11 mouse cellular contexts compared by ENCODE assay signal in the genomic region with DNA sequence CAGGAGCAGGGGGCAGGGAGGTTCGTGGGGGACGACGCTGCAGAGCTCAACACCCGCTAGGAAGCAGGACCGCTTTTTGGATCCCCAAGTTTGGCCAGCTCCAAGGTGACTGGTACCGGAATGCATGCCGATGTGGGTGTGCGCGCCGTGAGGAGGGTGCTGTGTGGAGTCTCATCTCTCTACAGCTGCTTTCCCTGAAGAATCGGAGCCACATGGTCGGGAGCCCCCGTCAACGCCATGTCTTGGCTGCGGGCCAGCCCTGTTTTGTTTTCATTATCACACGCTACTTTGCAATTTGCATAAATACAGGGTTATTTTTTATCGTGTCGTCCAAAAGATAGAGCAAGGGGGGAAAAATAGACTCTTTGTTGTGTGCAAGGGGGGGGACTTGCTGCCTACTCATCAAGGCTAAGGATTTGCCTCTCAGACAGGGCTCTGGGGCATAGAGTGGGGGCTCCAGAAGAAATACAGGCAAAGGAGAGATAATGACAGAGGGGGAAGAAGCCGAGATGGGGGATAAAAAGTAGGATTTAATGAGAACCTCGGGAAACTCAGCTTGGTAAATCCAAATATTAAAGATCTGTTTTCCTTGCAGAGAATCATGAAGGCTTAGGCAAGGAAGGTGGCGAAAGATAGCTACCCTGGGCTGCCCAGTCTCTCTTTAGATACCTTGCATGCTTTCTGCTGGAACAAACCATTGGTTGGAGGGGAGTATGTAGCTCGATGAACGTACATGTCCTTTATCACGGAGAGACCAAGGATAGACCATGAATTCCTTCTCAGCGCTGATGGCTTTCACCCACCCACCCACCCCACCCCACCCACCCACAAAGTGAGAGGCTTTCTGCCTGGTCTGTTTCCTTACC.
A peak's percentile ranks its signal among the peaks of the same experiment; 100 is the strongest.
DNase-seq lines count a peak whose midpoint lies in the region; ATAC-seq lines count a peak whose summit lies in the region.
"Had no signal": no experiment of that assay in that cellular context is flagged by ENCODE, and none has a peak within 500 bp of the region (broad histone marks: within the 10 kb centered on the region; RNA-seq: fewer than 3 reads in every experiment).

No protein-coding gene starts in this region.

- WGBS in forebrain, embryonic 13.5 days: 41% methylated on average over 25 of the region's 25 CpGs
- WGBS in hindbrain, embryonic 12.5 days: 52% methylated on average over 25 of the region's 25 CpGs
- WGBS in neural tube, embryonic 13.5 days: 35% methylated on average over 25 of the region's 25 CpGs

- peaks cover 6% of the 10 kb centered on the region; the same call in 1 of the 2 replicates for H3K27me3 ChIP-seq in forebrain, embryonic 13.5 days
- no peaks in the 10 kb centered on the region for H3K27me3 ChIP-seq in hindbrain, embryonic 12.5 days
- no peaks in the 10 kb centered on the region for H3K27me3 ChIP-seq in neural tube, embryonic 13.5 days
- H3K27me3 ChIP-seq: embryonic facial prominence, embryonic 12.5 days; liver, embryonic 15.5 days had no signal

- ATAC-seq in forebrain, embryonic 13.5 days: peak; percentile 85
- ATAC-seq in hindbrain, embryonic 12.5 days (ENCODE audit: low FRiP score): peak; percentile 59
- peak; percentile 79 for ATAC-seq in neural tube, embryonic 13.5 days (ENCODE audit: low read depth)

- H3K9me3 ChIP-seq in forebrain, embryonic 13.5 days (replicated peaks): no peaks in the 10 kb centered on the region
- no peaks in the 10 kb centered on the region for H3K9me3 ChIP-seq in hindbrain, embryonic 12.5 days (replicated peaks)
- no peaks in the 10 kb centered on the region for H3K9me3 ChIP-seq in neural tube, embryonic 13.5 days
- H3K9me3 ChIP-seq: embryonic facial prominence, embryonic 12.5 days; liver, embryonic 15.5 days had no signal

- H3K27ac ChIP-seq in forebrain, embryonic 13.5 days: peak overlapping the region; percentile 73
- H3K27ac ChIP-seq in hindbrain, embryonic 12.5 days: peak overlapping the region; percentile 72
- peak overlapping the region; percentile 86 for H3K27ac ChIP-seq in neural tube, embryonic 13.5 days (replicated peaks)
- H3K27ac ChIP-seq: embryonic facial prominence, embryonic 12.5 days; liver, embryonic 15.5 days had no signal

- DNase-seq in layer of hippocampus, postnatal 10 days (ENCODE audit: low spot score in 2 of 2): peak; percentile 26 to 52
- DNase-seq in layer of hippocampus, adult 9-10 months (ENCODE audit: low spot score): no peak
- no peak for DNase-seq in gastrocnemius, adult 18-20 months (ENCODE audit: low spot score)
- DNase-seq in adrenal gland, postnatal 36 days: no peak
- DNase-seq in adipocyte (ENCODE audit: low spot score): no peak
- DNase-seq: adrenal gland, postnatal 14 days had no signal

- H3K4me2 ChIP-seq in forebrain, embryonic 13.5 days: peak overlapping the region; percentile 60
- H3K4me2 ChIP-seq in hindbrain, embryonic 12.5 days (replicated peaks): peak overlapping the region; percentile 36
- H3K4me2 ChIP-seq in neural tube, embryonic 13.5 days: peak overlapping the region; percentile 55
- H3K4me2 ChIP-seq: embryonic facial prominence, embryonic 12.5 days; liver, embryonic 15.5 days had no signal

- no peaks in the 10 kb centered on the region for H3K36me3 ChIP-seq in forebrain, embryonic 13.5 days (ENCODE audit: poor library complexity, severe bottlenecking)
- H3K36me3 ChIP-seq in hindbrain, embryonic 12.5 days: no peaks in the 10 kb centered on the region
- H3K36me3 ChIP-seq in neural tube, embryonic 13.5 days: no peaks in the 10 kb centered on the region
- H3K36me3 ChIP-seq: embryonic facial prominence, embryonic 12.5 days; liver, embryonic 15.5 days had no signal

- peak overlapping the region; percentile 51 for H3K9ac ChIP-seq in forebrain, embryonic 13.5 days
- no peak overlapping the region for H3K9ac ChIP-seq in hindbrain, embryonic 12.5 days
- peak overlapping the region; percentile 64 for H3K9ac ChIP-seq in neural tube, embryonic 13.5 days
- H3K9ac ChIP-seq: embryonic facial prominence, embryonic 12.5 days; liver, embryonic 15.5 days had no signal

- peak overlapping the region; percentile 23 for H3K4me3 ChIP-seq in forebrain, embryonic 13.5 days
- H3K4me3 ChIP-seq in hindbrain, embryonic 12.5 days: peak overlapping the region; percentile 18
- peak overlapping the region; percentile 31 for H3K4me3 ChIP-seq in neural tube, embryonic 13.5 days
- H3K4me3 ChIP-seq: embryonic facial prominence, embryonic 12.5 days; liver, embryonic 15.5 days had no signal

- peaks cover 48% of the 10 kb centered on the region for H3K4me1 ChIP-seq in forebrain, embryonic 13.5 days
- peaks cover 38% of the 10 kb centered on the region for H3K4me1 ChIP-seq in hindbrain, embryonic 12.5 days
- H3K4me1 ChIP-seq in neural tube, embryonic 13.5 days (replicated peaks): peaks cover 50% of the 10 kb centered on the region
- H3K4me1 ChIP-seq: embryonic facial prominence, embryonic 12.5 days; liver, embryonic 15.5 days had no signal

Comparison
In these comparisons a context has a peak if more than half of its experiments do, and no peak if none do; other contexts are left out.
1. DNase-seq: peak in layer of hippocampus, postnatal 10 days (2 of 2); none in layer of hippocampus, adult 9-10 months (single experiment), gastrocnemius, adult 18-20 months (single experiment), adrenal gland, postnatal 36 days (0 of 2) and adipocyte (single experiment).
2. Peak in every context shown above with its lines, with median percentiles within 50 percentile points of each other: ATAC-seq, H3K27ac ChIP-seq, H3K4me2 ChIP-seq and H3K4me3 ChIP-seq.